10 mouse cellular contexts compared by ENCODE assay signal in genomic region chrX:8864331-8864730, GRCm38 (mm10). TPM values are rescaled to one million over a fixed set of nuclear protein-coding genes. Genes with fewer than 3 reads are reported as not detected.
DNase-seq lines count a peak whose midpoint lies in the region; ATAC-seq lines count a peak whose summit lies in the region.
"Not testable (repeated sequence)": the region's sequence is repeated elsewhere in the genome, so short reads cannot be mapped to it uniquely, and the experiment has no call there.
"Had no signal": no experiment of that assay in that cellular context is flagged by ENCODE, and none has a peak within 500 bp of the region (broad histone marks: within the 10 kb centered on the region; RNA-seq: fewer than 3 reads in every experiment).

No protein-coding gene starts in this region.

- H3K36me3 ChIP-seq in forebrain, embryonic 15.5 days = not testable (repeated sequence)

- H3K9me3 ChIP-seq in forebrain, embryonic 15.5 days = not testable (repeated sequence)

- DNase-seq in ES-CJ7 (ENCODE audit: low read depth, low spot score) = peak; percentile 88
- DNase-seq in cerebellum, adult 11 months = peak; percentile 24
- DNase-seq in heart, postnatal 4 days = peak; percentile 73
- DNase-seq in layer of hippocampus, adult 18-20 months (ENCODE audit: low spot score in 2 of 2) = peak; percentile 35 to 91
- DNase-seq in lung, adult 18-20 months = peak; percentile 71 to 76
- peak; percentile 36 for DNase-seq in retina, adult 2 months (ENCODE audit: low read depth, low spot score)
- DNase-seq in thymus, postnatal 36 days = peak; percentile 46 to 58

- not testable (repeated sequence) for H3K27me3 ChIP-seq in forebrain, embryonic 15.5 days

- H3K4me2 ChIP-seq in forebrain, embryonic 15.5 days (replicated peaks) = not testable (repeated sequence)

- 8% methylated on average over 3 of the region's 3 CpGs for WGBS in forebrain, embryonic 15.5 days

- not testable (repeated sequence) for H3K9ac ChIP-seq in forebrain, embryonic 15.5 days (replicated peaks)

- H3K27ac ChIP-seq in forebrain, embryonic 15.5 days (replicated peaks) = not testable (repeated sequence)

- ATAC-seq in forebrain, embryonic 15.5 days (replicated peaks) = peak; percentile 63; the same call in 1 of the 2 replicates

- not testable (repeated sequence) for H3K4me1 ChIP-seq in forebrain, embryonic 15.5 days

- not testable (repeated sequence) for H3K4me3 ChIP-seq in forebrain, embryonic 15.5 days

RNA-seq across cellular contexts. Expression of gene Gm5751, which starts 9.7 kb away (rescaled TPM):
- not detected in 2 replicates for polyA plus RNA-seq in forebrain, embryonic 15.5 days (2015; fragmentation: Nextera tagmentation; extraction: Ambion mirVana)
- not detected for total RNA-seq in heart, postnatal 4 days (2021)
- not detected for total RNA-seq in layer of hippocampus, adult 18-20 months (2021)
- polyA plus RNA-seq: limb, embryonic 15.5 days; stomach, embryonic 16.5 days had no signal

RNA-seq across cellular contexts. Expression of gene Gm6592, which starts 20.5 kb away (rescaled TPM):
- polyA plus RNA-seq in forebrain, embryonic 15.5 days (2015; fragmentation: Nextera tagmentation; extraction: Ambion mirVana) = not detected in 2 replicates
- not detected for total RNA-seq in heart, postnatal 4 days (2021)
- not detected for total RNA-seq in layer of hippocampus, adult 18-20 months (2021)
- polyA plus RNA-seq: limb, embryonic 15.5 days; stomach, embryonic 16.5 days had no signal

RNA-seq across cellular contexts. Expression of gene B630019K06Rik, which starts 27.9 kb away (rescaled TPM):
- polyA plus RNA-seq in forebrain, embryonic 15.5 days (2015; fragmentation: Nextera tagmentation; extraction: Ambion mirVana) = 12.3 and 14.0 TPM in 2 replicates
- 1 to 10 TPM; 1.8 to 2.0 TPM for total RNA-seq in heart, postnatal 4 days (2021)
- 10 to 100 TPM; 35.3 to 35.9 TPM for total RNA-seq in layer of hippocampus, adult 18-20 months (2021)

Comparison
In these comparisons a context has a peak if more than half of its experiments do, and no peak if none do; other contexts are left out.
1. DNase-seq: peak in every context shown above with its lines; median percentile 88 in ES-CJ7; 74 in lung, adult 18-20 months; 73 in heart, postnatal 4 days; 63 in layer of hippocampus, adult 18-20 months; 52 in thymus, postnatal 36 days; 36 in retina, adult 2 months; 24 in cerebellum, adult 11 months.
2. RNA of gene B630019K06Rik, which starts 27.9 kb away (total RNA-seq): 35.3 to 35.9 TPM in layer of hippocampus, adult 18-20 months; 1.8 to 2.0 TPM in heart, postnatal 4 days; every median in the first group is over 10 times any median in the second.